Mouse (Mus musculus) bone marrow, adult 2 months (tissue): ENCODE data around the gene Fcrla.

ENCODE experiments used
- CTCF ChIP-seq: fragments of 200-500 bp; IDR thresholded peaks from 2 replicates; pipeline ENCODE4 v1.5.1; 2011; ENCODE audit warnings: low read length, control low read depth; ENCODE audit not compliant: control insufficient read depth, insufficient read depth
- POLR2A ChIP-seq: fragments of 200-500 bp; IDR thresholded peaks from 2 replicates; pipeline ENCODE4 v1.6.1; 2011; ENCODE audit warnings: low read depth, mild to moderate bottlenecking, control low read depth, low read length, borderline replicate concordance; ENCODE audit not compliant: control insufficient read depth

GRCm38 (mm10) chr1:170875676-170876075, 51.7 kb downstream of the Fcrla start:
- TF ChIP-seq POLR2A (no peak), CTCF (no peak)
